Mouse (Mus musculus): ENCODE measurements around the gene Enthd1. TPM values are rescaled to one million over a fixed set of nuclear protein-coding genes. Genes with fewer than 3 reads are reported as not detected.

Gene Enthd1
- polyA plus RNA-seq, 1 experiment = not detected

DNA sequence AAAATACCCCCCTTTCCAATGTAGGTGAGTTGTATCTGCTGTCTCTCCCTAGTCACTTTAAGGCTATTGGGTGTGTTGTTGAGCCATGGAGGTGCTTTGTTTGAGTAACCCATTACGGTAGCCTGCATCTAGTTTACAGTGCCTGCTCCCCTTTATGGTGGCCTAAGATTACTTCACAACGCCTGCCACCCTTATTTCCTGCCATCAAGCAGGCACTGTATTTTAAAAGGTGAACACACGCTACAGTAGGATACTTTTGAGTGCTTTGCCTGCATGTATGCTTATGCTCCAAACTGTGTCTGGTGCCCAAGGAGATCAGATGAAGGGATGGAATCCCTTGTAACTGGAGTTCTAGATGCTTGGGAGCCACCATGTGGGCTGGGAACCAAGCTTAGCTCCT is 2.2 kb upstream of the Enthd1 start:
- Histone ChIP-seq H3K4me3 (ENCODE audit: insufficient read depth, low read length) (no peak overlapping the region), H3K27ac (ENCODE audit: insufficient read depth, low read depth, low read length) (no peak overlapping the region), H3K4me1 (ENCODE audit: control insufficient read depth, insufficient read depth, low read length) (peaks cover 16% of the 10 kb centered on the region)
- no peak for TF ChIP-seq POLR2A (IDR thresholded peaks at IDR 0.05; ENCODE audit: borderline replicate concordance, low read depth, low read length)

- Histone ChIP-seq H3K4me1 (ENCODE audit: control insufficient read depth, insufficient read depth, low read length) (peaks cover 14% of the 10 kb centered on the region), H3K4me3 (ENCODE audit: insufficient read depth, low read length) (no peak overlapping the region), H3K27ac (ENCODE audit: insufficient read depth, low read depth, low read length) (no peak overlapping the region)
- TF ChIP-seq POLR2A (IDR thresholded peaks at IDR 0.05; ENCODE audit: borderline replicate concordance, low read depth, low read length) = no peak
- TF ChIP-seq CTCF (IDR thresholded peaks at IDR 0.05; ENCODE audit: low read depth, low read length) = no peak
These were observed 1.7 kb upstream of the Enthd1 start for GRCm38 (mm10) chr15:80566696-80567095.

- H3K27ac ChIP-seq (ENCODE audit: insufficient read depth, low read depth, low read length) = no peak overlapping the region
- H3K4me1 ChIP-seq (ENCODE audit: control insufficient read depth, insufficient read depth, low read length) = peaks cover 28% of the 10 kb centered on the region
- H3K4me3 ChIP-seq (ENCODE audit: insufficient read depth, low read length) = no peak overlapping the region
- TF ChIP-seq CTCF (IDR thresholded peaks at IDR 0.05; ENCODE audit: low read depth, low read length) (no peak), POLR2A (IDR thresholded peaks at IDR 0.05; ENCODE audit: borderline replicate concordance, low read depth, low read length) (no peak)
These were observed 1.2 kb downstream of the Enthd1 start for GRCm38 (mm10) chr15:80563634-80564208.

GRCm38 (mm10) chr15:80562446-80562845 is 2.5 kb downstream of the Enthd1 start:
- Histone ChIP-seq H3K27ac (ENCODE audit: insufficient read depth, low read depth, low read length) (no peak overlapping the region), H3K4me3 (ENCODE audit: insufficient read depth, low read length) (no peak overlapping the region), H3K4me1 (ENCODE audit: control insufficient read depth, insufficient read depth, low read length) (peaks cover 28% of the 10 kb centered on the region)
- TF ChIP-seq CTCF (IDR thresholded peaks at IDR 0.05; ENCODE audit: low read depth, low read length) (no peak), POLR2A (IDR thresholded peaks at IDR 0.05; ENCODE audit: borderline replicate concordance, low read depth, low read length) (no peak)

DNA sequence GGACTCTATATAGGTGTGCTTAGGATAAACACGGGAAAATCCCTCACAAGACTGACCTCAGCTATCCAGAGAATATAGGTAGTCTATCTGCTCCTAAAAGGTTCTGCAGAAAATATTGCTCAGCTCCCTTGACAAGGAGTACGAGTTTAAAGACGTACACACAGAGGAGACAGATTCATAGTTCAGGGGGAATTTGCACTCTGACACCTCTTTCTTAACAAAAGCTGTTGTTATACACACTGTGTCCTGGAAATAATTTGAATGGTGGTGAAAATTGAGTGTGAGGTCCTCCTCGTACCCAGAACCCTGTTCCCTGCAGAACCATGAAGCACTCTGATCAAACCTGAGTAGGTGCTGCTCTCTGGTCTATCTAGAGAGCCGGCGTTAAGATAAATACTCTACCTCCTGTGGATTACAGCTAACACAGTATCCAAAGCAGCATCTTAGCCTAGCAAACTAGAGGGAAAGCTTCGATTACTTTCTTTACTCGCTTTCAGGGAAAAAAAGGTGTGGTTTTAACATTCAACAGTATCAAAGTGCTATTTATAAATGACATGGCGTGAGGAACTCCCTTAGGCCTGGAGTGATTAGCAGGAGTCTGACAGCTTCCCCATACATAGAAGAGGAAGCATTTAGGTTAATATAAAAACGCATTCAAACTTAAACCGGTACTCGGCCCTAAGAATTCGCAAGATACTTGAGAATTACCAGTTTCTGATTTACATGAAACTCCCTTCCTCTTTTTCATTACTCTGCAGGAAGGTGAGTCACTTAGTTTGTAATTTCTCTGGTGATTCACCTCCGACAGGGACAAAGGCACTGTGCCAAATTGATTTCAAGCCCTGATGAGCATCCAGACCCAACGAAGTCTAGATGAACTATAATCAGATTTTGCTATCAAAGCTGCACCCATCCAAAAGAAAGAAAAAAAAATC is 4.0 kb downstream of the Enthd1 start:
- Histone ChIP-seq H3K27ac (ENCODE audit: insufficient read depth, low read depth, low read length) (no peak overlapping the region), H3K4me3 (ENCODE audit: insufficient read depth, low read length) (no peak overlapping the region)
- TF ChIP-seq CTCF (IDR thresholded peaks at IDR 0.05; ENCODE audit: low read depth, low read length) = no peak
- no peak for TF ChIP-seq POLR2A (IDR thresholded peaks at IDR 0.05; ENCODE audit: borderline replicate concordance, low read depth, low read length)

DNA sequence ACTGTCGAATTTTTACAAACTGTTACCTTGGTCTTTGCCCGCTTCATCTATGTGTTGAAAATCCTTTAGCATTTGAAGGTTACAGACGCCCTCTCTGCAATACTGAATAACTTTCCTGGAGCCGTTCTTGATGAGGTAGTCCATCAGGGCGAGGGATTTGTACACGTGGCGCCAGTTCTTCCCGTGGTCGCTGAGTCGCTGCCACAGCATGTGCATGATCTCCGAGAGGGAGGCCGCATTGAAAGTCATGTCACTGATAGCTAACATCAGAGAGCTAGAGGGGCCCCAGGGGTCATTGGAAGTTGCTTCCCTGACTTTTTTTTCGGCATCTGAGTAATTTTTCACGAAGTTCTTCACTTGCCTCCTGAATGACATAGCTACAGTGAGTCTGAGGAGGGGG is 5.0 kb downstream of the Enthd1 start:
- H3K4me3 ChIP-seq (ENCODE audit: insufficient read depth, low read length) = no peak overlapping the region
- no peak overlapping the region for H3K27ac ChIP-seq (ENCODE audit: insufficient read depth, low read depth, low read length)
- TF ChIP-seq CTCF (IDR thresholded peaks at IDR 0.05; ENCODE audit: low read depth, low read length) (no peak), POLR2A (IDR thresholded peaks at IDR 0.05; ENCODE audit: borderline replicate concordance, low read depth, low read length) (no peak)
- H3K4me1 ChIP-seq (ENCODE audit: control insufficient read depth, insufficient read depth, low read length) = peaks cover 28% of the 10 kb centered on the region

More for the DNA sequence above, 4.0 kb downstream of the Enthd1 start:
- peaks cover 28% of the 10 kb centered on the region for H3K4me1 ChIP-seq (ENCODE audit: control insufficient read depth, insufficient read depth, low read length)

DNA sequence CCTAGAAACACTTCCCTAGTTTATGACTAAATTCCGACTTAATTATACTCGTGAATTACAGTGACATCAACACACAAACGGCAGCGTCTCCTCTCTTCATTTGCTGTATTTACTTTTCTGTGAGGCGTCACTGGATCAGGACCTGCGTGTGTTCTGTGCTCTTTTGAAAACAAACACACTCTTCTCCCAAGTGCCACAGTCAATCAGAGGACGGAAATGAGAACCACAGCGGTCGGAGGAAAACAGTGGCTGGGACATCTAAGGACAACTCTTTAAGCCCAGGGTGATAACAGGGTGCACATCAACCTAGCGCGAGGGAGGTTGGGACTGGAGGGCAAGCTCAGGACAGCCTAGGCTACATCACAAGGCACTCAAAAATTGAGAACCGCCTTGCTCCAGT is 5.4 kb downstream of the Enthd1 start:
- TF ChIP-seq POLR2A (IDR thresholded peaks at IDR 0.05; ENCODE audit: borderline replicate concordance, low read depth, low read length) = no peak
- no peak for TF ChIP-seq CTCF (IDR thresholded peaks at IDR 0.05; ENCODE audit: low read depth, low read length)

GRCm38 (mm10) chr15:80557745-80558144 is 7.2 kb downstream of the Enthd1 start:
- H3K4me3 ChIP-seq (ENCODE audit: insufficient read depth, low read length) = no peak overlapping the region
- no peak overlapping the region for H3K27ac ChIP-seq (ENCODE audit: insufficient read depth, low read depth, low read length)
- TF ChIP-seq POLR2A (IDR thresholded peaks at IDR 0.05; ENCODE audit: borderline replicate concordance, low read depth, low read length) (no peak), CTCF (IDR thresholded peaks at IDR 0.05; ENCODE audit: low read depth, low read length) (no peak)
- peaks cover 18% of the 10 kb centered on the region for H3K4me1 ChIP-seq (ENCODE audit: control insufficient read depth, insufficient read depth, low read length)

More for the DNA sequence above, 5.4 kb downstream of the Enthd1 start:
- Histone ChIP-seq H3K27ac (ENCODE audit: insufficient read depth, low read depth, low read length) (no peak overlapping the region), H3K4me3 (ENCODE audit: insufficient read depth, low read length) (no peak overlapping the region), H3K4me1 (ENCODE audit: control insufficient read depth, insufficient read depth, low read length) (peaks cover 27% of the 10 kb centered on the region)

DNA sequence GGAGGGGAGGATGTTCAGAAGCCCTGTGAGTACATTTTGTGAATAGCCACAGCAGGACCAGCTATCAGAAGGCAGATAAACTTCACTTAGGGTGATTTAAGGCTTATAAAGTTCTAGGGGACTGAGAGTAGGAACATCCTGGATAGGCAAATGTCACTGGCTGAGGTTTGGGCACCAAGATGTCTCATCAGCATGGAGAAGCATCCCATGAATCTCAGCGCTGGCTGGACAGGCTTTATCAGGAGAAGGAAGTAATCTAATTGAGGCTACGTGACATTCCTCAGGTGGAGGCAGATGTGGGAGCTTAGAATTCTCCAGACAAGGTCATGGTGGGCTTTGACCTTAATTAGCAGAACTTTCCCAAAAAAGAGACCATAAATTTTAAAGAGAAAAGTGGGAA is 8.9 kb downstream of the Enthd1 start:
- H3K4me3 ChIP-seq (ENCODE audit: insufficient read depth, low read length) = no peak overlapping the region
- TF ChIP-seq POLR2A (IDR thresholded peaks at IDR 0.05; ENCODE audit: borderline replicate concordance, low read depth, low read length) (no peak), CTCF (IDR thresholded peaks at IDR 0.05; ENCODE audit: low read depth, low read length) (no peak)

More for the DNA sequence above, 8.9 kb downstream of the Enthd1 start:
- peaks cover 12% of the 10 kb centered on the region for H3K4me1 ChIP-seq (ENCODE audit: control insufficient read depth, insufficient read depth, low read length)
- H3K27ac ChIP-seq (ENCODE audit: insufficient read depth, low read depth, low read length) = no peak overlapping the region
